Comparison of ENCODE assay signal across 8 mouse cellular contexts in the genomic region with DNA sequence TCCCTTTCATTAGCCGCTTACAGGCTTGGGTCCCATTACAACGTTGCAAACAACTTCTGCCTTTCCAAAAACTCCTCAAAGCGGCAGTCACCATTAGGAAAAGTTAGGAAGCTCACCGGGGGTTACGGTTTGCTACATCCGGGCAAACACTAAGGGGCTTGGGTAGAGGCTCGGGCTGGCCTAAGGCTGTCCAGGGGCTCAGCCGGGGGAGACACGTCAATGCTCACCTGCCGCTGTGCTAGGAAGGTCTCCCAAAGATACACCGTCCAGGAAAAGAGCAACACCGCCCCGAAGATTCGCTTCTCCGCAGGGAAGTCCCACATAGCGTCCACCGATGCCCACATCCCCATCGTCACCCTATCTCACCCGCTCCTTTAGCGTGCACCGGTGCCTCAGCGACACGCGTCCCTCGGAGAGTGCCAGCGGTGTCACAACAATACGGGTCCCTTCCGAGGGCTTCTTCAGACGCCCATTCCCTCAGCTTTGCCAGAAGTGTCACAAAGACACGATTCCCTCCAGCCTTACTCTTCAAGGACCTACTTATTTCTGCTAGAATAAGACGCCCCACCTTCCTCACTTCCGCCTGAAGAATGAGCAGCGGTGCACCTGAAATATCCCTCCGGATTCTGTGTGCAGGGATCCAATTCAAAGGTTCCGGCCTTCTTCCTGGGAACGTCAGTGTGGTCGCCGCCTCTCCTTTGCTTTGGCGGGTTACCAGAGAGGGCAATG. TPM values are rescaled to one million over a fixed set of nuclear protein-coding genes. Genes with fewer than 3 reads are reported as not detected.
A peak's percentile ranks its signal among the peaks of the same experiment; 100 is the strongest.
DNase-seq lines count a peak whose midpoint lies in the region; ATAC-seq and TF ChIP-seq lines count a peak whose summit lies in the region.

Gene Zmpste24 (minus strand): TSS at position 592 of the 729 bp plus-strand sequence.

- H3K36me3 ChIP-seq in heart, embryonic 10.5 days = peaks cover 27% of the 10 kb centered on the region
- peaks cover 27% of the 10 kb centered on the region for H3K36me3 ChIP-seq in kidney, embryonic 15.5 days

- under 1% methylated on average over 39 of the region's 39 CpGs for WGBS in heart, embryonic 10.5 days
- WGBS in kidney, embryonic 15.5 days = under 1% methylated on average over 39 of the region's 39 CpGs

- ATAC-seq in kidney, embryonic 15.5 days (replicated peaks; ENCODE audit: low FRiP score) = peak; percentile 92
- ATAC-seq in monocyte, adult 5-6 weeks (replicated peaks; ENCODE audit: insufficient number of reproducible peaks, low FRiP score, low TSS enrichment, poor library complexity, severe bottlenecking) = peak; percentile 80

- no peak for TF ChIP-seq POLR2A in bone marrow macrophage, adult 2 months (IDR thresholded peaks at IDR 0.05; ENCODE audit: borderline replicate concordance, low read depth, low read length)
- peak; percentile 73 for TF ChIP-seq POLR2A in embryonic fibroblast, embryonic 13.5 days (IDR thresholded peaks at IDR 0.05; ENCODE audit: low read depth, low read length)

- H3K27ac ChIP-seq in bone marrow macrophage, adult 2 months (ENCODE audit: insufficient read depth, low read depth, low read length) = peak within 1 kb of the TSS; percentile 33
- peak within 1 kb of the TSS; percentile 27; the same call in 1 of the 2 replicates for H3K27ac ChIP-seq in embryonic fibroblast, embryonic 13.5 days (ENCODE audit: insufficient read depth, low read length)
- peak within 1 kb of the TSS; percentile 84 for H3K27ac ChIP-seq in heart, embryonic 10.5 days
- peak within 1 kb of the TSS; percentile 78 for H3K27ac ChIP-seq in kidney, embryonic 15.5 days

- H3K9me3 ChIP-seq in heart, embryonic 10.5 days = no peaks in the 10 kb centered on the region
- H3K9me3 ChIP-seq in kidney, embryonic 15.5 days (replicated peaks) = no peaks in the 10 kb centered on the region

- peak within 1 kb of the TSS; percentile 72 for H3K4me3 ChIP-seq in bone marrow macrophage, adult 2 months (ENCODE audit: insufficient read depth, low read length)
- H3K4me3 ChIP-seq in embryonic fibroblast, embryonic 13.5 days (ENCODE audit: insufficient read depth, low read length) = peak within 1 kb of the TSS; percentile 58
- peak within 1 kb of the TSS; percentile 80 for H3K4me3 ChIP-seq in heart, embryonic 10.5 days
- peak within 1 kb of the TSS; percentile 67 for H3K4me3 ChIP-seq in kidney, embryonic 15.5 days (replicated peaks)

- peak; percentile 96 for DNase-seq in A20 (ENCODE audit: low read depth, low spot score)
- peak; percentile 90 for DNase-seq in heart, embryonic 10.5 days (ENCODE audit: low spot score)
- DNase-seq in liver = peak; percentile 83
- DNase-seq in spleen, postnatal 4 days (ENCODE audit: low spot score in 2 of 2) = peak; percentile 83 to 91

- peak within 1 kb of the TSS; percentile 60 for H3K9ac ChIP-seq in kidney, embryonic 15.5 days

- peak within 1 kb of the TSS; percentile 61 for H3K4me2 ChIP-seq in kidney, embryonic 15.5 days

- H3K4me1 ChIP-seq in bone marrow macrophage, adult 2 months (ENCODE audit: control insufficient read depth, insufficient read depth, low read length) = peaks cover 5% of the 10 kb centered on the region
- no peaks in the 10 kb centered on the region for H3K4me1 ChIP-seq in embryonic fibroblast, embryonic 13.5 days (ENCODE audit: control insufficient read depth, insufficient read depth, low read length)
- 0 out of 2 replicates have a peak, but pooled peaks cover 4% of the 10 kb centered on the region for H3K4me1 ChIP-seq in heart, embryonic 10.5 days
- H3K4me1 ChIP-seq in kidney, embryonic 15.5 days = peaks cover 13% of the 10 kb centered on the region

- H3K27me3 ChIP-seq in heart, embryonic 10.5 days (ENCODE audit: insufficient read depth, poor library complexity, severe bottlenecking) = no peaks in the 10 kb centered on the region
- H3K27me3 ChIP-seq in kidney, embryonic 15.5 days = no peaks in the 10 kb centered on the region

- TF ChIP-seq CTCF in bone marrow macrophage, adult 2 months (IDR thresholded peaks at IDR 0.05; ENCODE audit: low read depth, low read length) = no peak
- TF ChIP-seq CTCF in embryonic fibroblast, embryonic 13.5 days (IDR thresholded peaks at IDR 0.05; ENCODE audit: borderline replicate concordance, insufficient read depth, low read length) = no peak

RNA-seq across cellular contexts. Expression of gene Zmpste24, which starts in this region (rescaled TPM):
- polyA plus RNA-seq in bone marrow macrophage, adult 2 months (2012; ENCODE audit: insufficient read depth, insufficient read length, missing spikeins) = 43.5 and 45.9 TPM in 2 replicates
- 70.9 and 72.8 TPM in 2 replicates for polyA plus RNA-seq in embryonic fibroblast, embryonic 13.5 days (2011; ENCODE audit: insufficient read length, low read depth, missing spikeins)
- 31.3 and 33.3 TPM in 2 replicates for polyA plus RNA-seq in heart, embryonic 10.5 days (2016; fragmentation: Nextera tagmentation; extraction: Ambion mirVana)
- polyA plus RNA-seq in kidney, embryonic 15.5 days (2015; fragmentation: Nextera tagmentation; extraction: Ambion mirVana) = 37.8 and 38.1 TPM in 2 replicates
- total RNA-seq in monocyte, adult 5-6 weeks (2017) = 29.3 to 49.6 TPM (median 39.0 TPM) in 3 replicates

Comparison
In these comparisons a context has a peak if more than half of its experiments do, and no peak if none do; other contexts are left out.
1. Peak in every context shown above with its lines: DNase-seq, ATAC-seq, H3K4me3 ChIP-seq and H3K27ac ChIP-seq.
2. H3K27ac ChIP-seq: peak in every context shown above with its lines; median percentile 84 in heart, embryonic 10.5 days; 78 in kidney, embryonic 15.5 days; 33 in bone marrow macrophage, adult 2 months; 27 in embryonic fibroblast, embryonic 13.5 days.